In the genomic region with DNA sequence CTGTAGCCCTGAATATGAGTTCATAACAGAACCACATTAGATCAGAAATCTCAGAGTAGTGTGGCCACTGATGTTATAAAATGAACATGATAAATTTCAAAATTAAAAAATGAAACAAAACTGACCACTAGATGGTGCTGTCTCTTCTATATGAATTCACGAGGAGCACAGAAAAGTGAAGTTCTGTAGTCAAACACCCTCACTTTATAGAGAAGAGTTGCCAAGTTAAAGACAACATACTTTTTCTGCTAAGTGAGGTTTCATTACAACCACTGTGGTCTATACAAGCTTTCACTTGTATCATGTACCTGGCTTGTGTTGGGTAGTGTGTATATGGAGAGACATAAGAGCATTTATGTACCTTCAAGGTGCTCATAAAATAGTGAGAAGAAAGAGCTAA, we compare ENCODE assay signal across 8 mouse cellular contexts. TPM values are rescaled to one million over a fixed set of nuclear protein-coding genes. Genes with fewer than 3 reads are reported as not detected.
DNase-seq lines count a peak whose midpoint lies in the region; ATAC-seq lines count a peak whose summit lies in the region.

No protein-coding gene starts in this region.

- H3K9ac ChIP-seq in stomach, embryonic 14.5 days (replicated peaks; ENCODE audit: low read depth, low read length) = no peak overlapping the region

- H3K27me3 ChIP-seq in stomach, embryonic 14.5 days (ENCODE audit: control insufficient read depth, insufficient read depth, low read length) = no peaks in the 10 kb centered on the region

- H3K36me3 ChIP-seq in stomach, embryonic 14.5 days (ENCODE audit: control insufficient read depth, insufficient read depth, low read length) = no peaks in the 10 kb centered on the region

- ATAC-seq in inflammation-experienced regulatory T-cells, adult 6 months = peak; percentile 48
- 0 out of 2 replicates have a peak, but pooled peaks have one; percentile 28 for ATAC-seq in stomach, embryonic 14.5 days (ENCODE audit: insufficient number of reproducible peaks, insufficient read depth, low FRiP score, low read depth)

- H3K4me1 ChIP-seq in stomach, embryonic 14.5 days (ENCODE audit: control insufficient read depth, insufficient read depth, low read length) = no peaks in the 10 kb centered on the region

- no peak overlapping the region for H3K27ac ChIP-seq in stomach, embryonic 14.5 days (ENCODE audit: low read length)

- H3K4me3 ChIP-seq in stomach, embryonic 14.5 days (ENCODE audit: low read depth, low read length) = no peak overlapping the region

- intact Hi-C loops in gastrocnemius, postnatal 36 days (cut with DNase I) = loop anchor here (5.0 to 10.0 kb wide), 2 partner anchors 287 to 1414 kb away; no protein-coding TSS in a partner anchor

- DNase-seq in gastrocnemius, adult 18-20 months (ENCODE audit: low spot score) = peak; percentile 36
- DNase-seq in gastrocnemius, postnatal 36 days = no peak
- DNase-seq in thymus, postnatal 0 days (ENCODE audit: low spot score) = peak; percentile 60
- no peak for DNase-seq in thymus, postnatal 14 days
- DNase-seq in gastrocnemius, postnatal 4 days (ENCODE audit: low spot score in 2 of 2) = no peak
- DNase-seq in cerebellum, postnatal 36 days = no peak

- H3K9me3 ChIP-seq in stomach, embryonic 14.5 days (ENCODE audit: control insufficient read depth, low read depth, low read length) = no peaks in the 10 kb centered on the region

- 0% methylated on average over 1 of the region's 1 CpGs for WGBS in stomach, embryonic 14.5 days

- no peak overlapping the region for H3K4me2 ChIP-seq in stomach, embryonic 14.5 days (replicated peaks; ENCODE audit: low read depth, low read length)

RNA-seq across cellular contexts. Expression of gene Rsu1, which starts 19.4 kb away (rescaled TPM):
- total RNA-seq in gastrocnemius, adult 18-20 months (2021) = 10 to 100 TPM; 29.2 to 30.5 TPM
- 10 to 100 TPM; 30.7 to 36.3 TPM for total RNA-seq in gastrocnemius, postnatal 36 days (2021)
- 57.6 and 69.2 TPM in 2 replicates for polyA plus RNA-seq in thymus, postnatal 0 days (2015; fragmentation: Nextera tagmentation; extraction: Ambion mirVana)
- polyA plus RNA-seq in inflammation-experienced regulatory T-cells, adult 6 months (2017; shearing (Covaris generic)) = 10 to 100 TPM; 57.8 to 69.9 (median 69.4) TPM
- polyA plus RNA-seq in stomach, embryonic 14.5 days (2014; fragmentation: Nextera tagmentation; extraction: Ambion mirVana) = 172 and 183 TPM in 2 replicates
- 100 to 1,000 TPM in 1 of 2 experiments, 10 to 100 TPM in 1; 90.1 to 109 TPM for total RNA-seq in gastrocnemius, postnatal 4 days (2021)

Comparison
In these comparisons a context has a peak if more than half of its experiments do, and no peak if none do; other contexts are left out.
1. DNase-seq: peak in gastrocnemius, adult 18-20 months (single experiment) and thymus, postnatal 0 days (single experiment); none in gastrocnemius, postnatal 36 days (0 of 2), thymus, postnatal 14 days (single experiment), gastrocnemius, postnatal 4 days (0 of 2) and cerebellum, postnatal 36 days (0 of 2).